Mouse (Mus musculus) naive thymus-derived CD4-positive, alpha-beta T cell, adult 2 months (primary cell): ENCODE results near the gene Diras2.

ENCODE experiments used
- DNase-seq: peaks from one replicate; pipeline ENCODE4 v3.0.0-alpha.2; 2011; ENCODE audit warnings: low read depth

Diras2 gene

GRCm38 (mm10) chr13:52531121-52531520, at the start of gene Diras2:
Diras2 (minus strand) TSS chr13:52531279.
- DNase-seq = no peak

GRCm38 (mm10) chr13:52578776-52579175, 47.7 kb upstream of the Diras2 start:
- DNase-seq = no peak

- DNase-seq = no peak
Observed at GRCm38 (mm10) chr13:52577939-52578338, 46.9 kb upstream of the Diras2 start.

GRCm38 (mm10) chr13:52577326-52577920, 46.3 kb upstream of the Diras2 start:
- DNase-seq = no peak

GRCm38 (mm10) chr13:52576841-52577240, 45.8 kb upstream of the Diras2 start:
- no peak for DNase-seq

GRCm38 (mm10) chr13:52576021-52576614, 45.0 kb upstream of the Diras2 start:
- DNase-seq = no peak

- no peak for DNase-seq
Observed at GRCm38 (mm10) chr13:52575483-52575882, 44.4 kb upstream of the Diras2 start.

GRCm38 (mm10) chr13:52574311-52574710, 43.2 kb upstream of the Diras2 start:
- DNase-seq = no peak

GRCm38 (mm10) chr13:52572451-52573446, 41.7 kb upstream of the Diras2 start:
- no peak for DNase-seq

- DNase-seq = no peak
Observed at GRCm38 (mm10) chr13:52571591-52572384, 40.7 kb upstream of the Diras2 start.

- no peak for DNase-seq
Observed at GRCm38 (mm10) chr13:52570276-52570675, 39.2 kb upstream of the Diras2 start.

GRCm38 (mm10) chr13:52569194-52569769, 38.2 kb upstream of the Diras2 start:
- DNase-seq = no peak

- no peak for DNase-seq
Observed at GRCm38 (mm10) chr13:52566777-52567176, 35.7 kb upstream of the Diras2 start.

GRCm38 (mm10) chr13:52566188-52566760, 35.2 kb upstream of the Diras2 start:
- no peak for DNase-seq

GRCm38 (mm10) chr13:52565103-52565739, 34.1 kb upstream of the Diras2 start:
- no peak for DNase-seq

GRCm38 (mm10) chr13:52562166-52562571, 31.1 kb upstream of the Diras2 start:
- no peak for DNase-seq

- DNase-seq = no peak
Observed at GRCm38 (mm10) chr13:52561367-52562165, 30.5 kb upstream of the Diras2 start.

GRCm38 (mm10) chr13:52557421-52557820, 26.3 kb upstream of the Diras2 start:
- no peak for DNase-seq

- no peak for DNase-seq
Observed at GRCm38 (mm10) chr13:52554722-52555121, 23.6 kb upstream of the Diras2 start.
